Mouse (Mus musculus) cortical plate, adult 2 months (tissue): ENCODE measurements around the gene Cx3cl1. TPM values are rescaled to one million over a fixed set of nuclear protein-coding genes. Genes with fewer than 3 reads are reported as not detected.

Source experiments
- H3K27ac ChIP-seq: fragments of 200-500 bp; 2 replicates; pipeline ENCODE4 v1.5.1; 2012; ENCODE audit warnings: low read length, control low read depth, inconsistent platforms; ENCODE audit not compliant: insufficient read depth
- H3K4me1 ChIP-seq: fragments of 200-500 bp; 2 replicates; pipeline ENCODE4 v1.6.1; 2011; ENCODE audit warnings: low read length; ENCODE audit not compliant: control insufficient read depth, insufficient read depth
- H3K4me3 ChIP-seq: fragments of 200-500 bp; 2 replicates; pipeline ENCODE4 v1.5.1; 2011; ENCODE audit warnings: mild to moderate bottlenecking, low read length, control low read depth; ENCODE audit not compliant: insufficient read depth
- CTCF ChIP-seq: fragments of 200-500 bp; IDR thresholded peaks from 2 replicates; pipeline ENCODE4 v1.5.1; 2011; ENCODE audit warnings: mild to moderate bottlenecking, control low read depth, low read length; ENCODE audit not compliant: insufficient read depth; ENCODE audit errors: extremely low read depth
- POLR2A ChIP-seq: fragments of 200-500 bp; IDR thresholded peaks from 2 replicates; pipeline ENCODE4 v1.6.1; 2011; ENCODE audit warnings: mild to moderate bottlenecking, low read length, control low read depth; ENCODE audit not compliant: insufficient read depth; ENCODE audit errors: extremely low read depth
- polyA plus RNA-seq: library from polyadenylated mRNA; depleted of rRNA; stranded (reverse); fragments of >200 nt; gene quantifications from 2 replicates; pipeline ENCODE4 v1.2.3, GENCODE M21; 2012

Cx3cl1 gene
- polyA plus RNA-seq, 1 experiment = 664 TPM

DNA sequence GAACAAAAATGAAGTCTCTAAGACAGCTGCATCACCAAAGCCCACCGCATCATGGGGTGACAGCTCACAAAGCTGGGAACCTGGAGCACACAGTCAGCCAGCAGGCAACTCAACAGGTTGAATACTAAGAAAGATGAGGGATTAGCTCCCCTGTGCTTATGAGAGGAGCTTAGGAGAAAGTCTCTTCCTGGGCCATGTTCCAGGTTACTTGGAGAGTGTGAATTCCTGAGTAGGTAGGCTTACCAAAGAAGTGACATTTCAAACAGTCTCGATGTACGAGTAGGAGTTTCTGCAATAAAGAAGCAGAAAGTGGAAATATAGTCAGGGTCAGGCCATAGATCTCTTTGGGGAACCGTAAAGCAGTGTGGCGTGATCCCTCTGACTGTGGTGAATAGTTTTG lies 27.3 kb upstream of the Cx3cl1 start:
- no peak overlapping the region for H3K4me3 ChIP-seq
- H3K27ac ChIP-seq = no peak overlapping the region
- TF ChIP-seq POLR2A = no peak
- TF ChIP-seq CTCF = no peak
- H3K4me1 ChIP-seq = no peaks in the 10 kb centered on the region

DNA sequence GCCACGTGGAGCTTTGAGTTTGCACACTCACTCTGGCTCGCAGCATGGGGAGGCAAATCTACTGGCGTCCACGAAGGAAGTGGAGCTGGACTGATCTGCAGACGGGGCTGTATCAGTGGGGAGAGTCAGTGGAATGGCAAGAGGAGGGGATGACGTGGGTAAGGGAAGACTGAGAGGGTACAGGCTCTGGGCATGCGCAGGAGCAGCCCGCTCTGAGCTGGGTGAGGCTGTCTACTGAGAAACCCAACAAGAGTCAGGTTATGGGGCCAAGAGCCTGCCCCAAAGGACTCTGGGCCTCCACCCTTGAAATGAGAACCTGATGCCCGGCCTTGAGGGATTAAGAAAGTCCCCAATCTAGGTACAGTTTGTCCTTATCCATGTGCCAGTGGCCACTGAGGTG lies 26.8 kb upstream of the Cx3cl1 start:
- Histone ChIP-seq H3K4me1 (no peaks in the 10 kb centered on the region), H3K27ac (no peak overlapping the region), H3K4me3 (no peak overlapping the region)
- TF ChIP-seq CTCF (no peak), POLR2A (no peak)

DNA sequence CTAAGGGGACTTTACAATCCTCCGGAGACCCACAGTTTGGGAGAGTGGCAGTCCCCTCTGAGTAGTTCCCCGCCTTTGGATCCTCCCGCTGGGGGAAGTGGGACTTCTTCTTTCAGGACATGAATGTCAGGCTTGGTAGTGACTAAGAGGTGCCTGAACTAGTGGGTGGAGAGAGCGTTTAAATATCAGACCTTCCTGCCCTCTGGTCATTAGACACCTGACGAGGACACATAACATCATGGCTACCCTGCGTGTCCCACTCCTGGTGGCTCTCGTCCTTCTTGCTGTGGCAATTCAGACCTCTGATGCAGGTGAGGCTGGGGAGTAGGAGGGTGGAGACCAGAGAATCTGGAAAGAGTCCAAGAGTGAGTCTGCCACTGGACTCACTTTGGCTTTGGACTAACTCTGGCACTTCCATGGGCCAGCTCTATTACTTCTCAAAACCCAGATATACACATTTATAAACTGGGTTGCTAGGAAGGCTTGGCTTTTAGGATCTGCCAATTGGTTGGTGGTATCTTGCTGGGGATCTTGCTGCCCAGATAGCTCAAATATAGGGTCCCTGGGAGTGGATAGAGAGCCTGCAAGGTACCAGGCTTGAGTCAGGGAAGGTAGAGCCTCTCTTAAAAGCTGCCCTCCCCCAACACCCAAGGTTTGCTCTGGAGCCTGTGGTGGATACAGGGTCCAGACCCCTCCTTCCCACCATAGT lies 26.2 kb upstream of the Cx3cl1 start, which contains the start of gene Ccl22:
Gene Ccl22, plus strand, starts transcription at position 115 of the 709 bp plus-strand sequence.
- TF ChIP-seq POLR2A (no peak), CTCF (no peak)
- Histone ChIP-seq H3K27ac (no peak within 1 kb of the TSS), H3K4me1 (no peaks in the 10 kb centered on the region), H3K4me3 (no peak within 1 kb of the TSS)

DNA sequence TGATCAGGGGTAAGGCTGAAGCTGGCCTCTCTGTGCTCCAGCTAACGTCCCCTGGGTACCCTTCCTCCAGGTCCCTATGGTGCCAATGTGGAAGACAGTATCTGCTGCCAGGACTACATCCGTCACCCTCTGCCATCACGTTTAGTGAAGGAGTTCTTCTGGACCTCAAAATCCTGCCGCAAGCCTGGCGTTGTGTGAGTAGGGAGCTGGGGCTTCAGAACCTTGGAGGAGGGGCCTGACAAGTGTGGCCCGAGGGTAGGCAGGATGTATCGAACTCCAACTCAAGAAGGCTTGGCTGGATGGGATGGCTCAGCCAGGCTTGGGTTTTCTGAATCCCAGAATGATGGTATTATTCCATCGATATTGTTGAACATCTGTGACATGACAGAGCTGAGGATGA lies 25.0 kb upstream of the Cx3cl1 start:
- Histone ChIP-seq H3K4me1 (no peaks in the 10 kb centered on the region), H3K4me3 (no peak overlapping the region), H3K27ac (no peak overlapping the region)
- TF ChIP-seq CTCF = no peak
- TF ChIP-seq POLR2A = no peak

DNA sequence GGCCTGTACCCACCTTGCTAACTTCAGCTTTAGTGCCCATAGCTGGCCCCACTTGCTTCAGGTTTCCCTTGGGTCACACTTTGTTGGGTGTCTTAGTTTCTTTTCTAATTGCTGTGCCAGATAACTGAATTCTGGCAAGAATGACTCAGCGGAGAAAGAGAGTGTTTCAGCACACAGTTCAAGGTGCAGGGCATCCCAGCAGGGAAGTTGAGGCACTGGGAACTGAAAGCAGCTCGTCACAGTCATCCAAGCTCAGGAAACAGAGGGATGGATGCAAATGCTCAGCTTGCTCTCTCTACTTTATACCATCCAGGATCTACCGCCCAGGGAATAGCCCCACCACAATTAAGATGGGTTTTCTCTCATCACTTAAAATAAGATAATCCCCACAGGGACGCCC lies 23.4 kb upstream of the Cx3cl1 start:
- Histone ChIP-seq H3K4me1 (no peaks in the 10 kb centered on the region), H3K4me3 (no peak overlapping the region), H3K27ac (no peak overlapping the region)
- no peak for TF ChIP-seq POLR2A

DNA sequence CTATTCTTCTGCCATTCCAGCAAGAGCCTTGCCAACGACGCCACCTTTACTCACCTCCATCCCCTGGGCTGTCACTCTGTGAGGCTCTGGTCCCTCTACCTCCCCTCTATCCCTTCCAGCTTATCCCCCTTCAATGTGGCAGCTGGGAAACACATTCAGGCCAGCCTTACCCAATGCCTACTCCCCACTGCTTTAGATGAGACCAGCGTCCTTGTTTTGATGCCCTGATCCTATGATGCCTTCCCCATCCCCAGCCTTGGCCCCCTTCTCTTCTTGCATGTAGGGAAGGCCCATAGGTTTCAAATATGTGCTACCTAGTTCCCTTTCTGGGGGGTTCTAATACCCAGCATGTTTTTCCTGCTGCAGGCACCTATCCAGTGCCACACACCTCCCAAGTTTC lies 21.9 kb upstream of the Cx3cl1 start:
- no peak for TF ChIP-seq CTCF
- Histone ChIP-seq H3K4me1 (no peaks in the 10 kb centered on the region), H3K27ac (no peak overlapping the region), H3K4me3 (no peak overlapping the region)

DNA sequence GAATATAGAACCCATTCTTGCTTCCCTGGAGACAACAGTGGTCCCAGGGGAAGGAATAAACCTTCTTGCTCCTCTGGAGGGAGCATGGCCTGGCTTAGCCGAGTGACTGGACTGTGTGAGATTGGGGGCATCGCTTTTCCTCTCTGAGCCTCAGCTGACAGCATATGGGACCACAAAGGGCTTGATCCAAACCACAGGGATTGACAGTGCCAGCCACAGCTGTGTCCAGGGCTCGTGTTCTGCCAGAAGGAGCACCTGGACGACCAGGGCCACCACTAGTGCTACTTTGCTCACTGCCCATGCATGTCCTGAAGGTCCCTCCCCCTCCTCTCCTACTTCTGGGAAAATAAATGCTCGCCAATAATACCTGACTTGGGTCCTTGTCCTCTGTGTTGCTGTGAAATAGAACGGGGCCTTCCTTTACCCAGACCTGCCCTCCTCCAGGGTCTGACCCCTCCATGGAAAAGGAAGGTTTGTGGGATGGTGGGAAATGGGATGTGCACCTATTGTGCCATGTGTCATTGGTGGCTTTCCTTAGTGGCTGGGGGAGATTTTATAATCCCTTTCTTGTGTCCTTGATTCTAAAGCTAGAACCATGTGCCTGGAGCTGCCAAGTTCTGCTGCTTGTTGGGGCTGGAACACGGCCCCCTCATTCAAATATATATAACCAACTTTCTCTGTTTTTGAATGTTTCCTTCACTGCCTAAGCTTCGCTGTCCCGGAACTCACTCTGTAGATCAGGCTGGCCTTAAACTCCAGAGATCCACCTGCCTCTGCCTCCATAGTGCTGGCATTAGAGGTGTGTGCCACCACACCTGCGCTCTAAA lies 20.6 kb upstream of the Cx3cl1 start:
- no peak overlapping the region for H3K4me3 ChIP-seq
- no peak for TF ChIP-seq CTCF
- H3K4me1 ChIP-seq = no peaks in the 10 kb centered on the region
- H3K27ac ChIP-seq = no peak overlapping the region

DNA sequence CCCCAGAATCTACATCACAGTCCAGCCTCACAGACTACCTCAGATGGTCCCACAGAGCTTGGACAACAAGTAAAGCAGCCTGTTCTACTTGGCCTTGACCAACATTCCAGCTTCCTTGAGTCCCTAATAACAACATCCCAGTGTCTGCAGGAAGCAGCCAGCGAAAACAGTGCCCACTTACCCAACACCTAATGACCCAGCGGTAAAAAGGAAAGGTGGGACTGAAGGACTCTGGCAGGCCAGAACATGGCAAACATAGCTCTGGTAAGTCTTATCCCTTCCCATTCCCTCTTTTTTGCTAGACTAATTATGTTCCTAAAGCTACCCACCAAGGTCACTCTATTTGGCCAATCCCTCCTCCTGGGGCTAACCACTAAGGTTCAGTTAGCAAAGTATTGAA lies 17.8 kb upstream of the Cx3cl1 start:
- Histone ChIP-seq H3K27ac (no peak overlapping the region), H3K4me1 (no peaks in the 10 kb centered on the region), H3K4me3 (no peak overlapping the region)
- no peak for TF ChIP-seq POLR2A
- TF ChIP-seq CTCF = no peak

DNA sequence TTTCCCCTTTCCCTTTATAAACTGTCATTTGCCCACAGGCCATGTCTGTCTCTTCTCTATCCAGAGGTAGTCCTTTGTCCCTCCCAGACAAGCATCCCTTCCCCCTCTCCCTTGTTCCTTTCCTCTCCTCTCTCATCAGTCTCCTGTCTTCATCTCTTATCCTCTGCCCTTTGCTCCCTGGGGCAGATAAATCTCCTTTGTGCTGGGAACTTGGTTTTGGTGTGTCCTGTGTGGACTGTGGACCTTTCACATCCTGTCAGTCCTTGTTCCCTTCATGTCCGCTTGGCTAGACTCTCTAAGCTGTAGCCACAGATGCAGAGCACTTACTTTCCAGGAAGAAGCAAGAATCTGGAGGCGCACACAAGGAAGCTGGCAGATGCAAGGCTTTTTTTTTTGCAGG lies 17.3 kb upstream of the Cx3cl1 start:
- H3K4me1 ChIP-seq = no peaks in the 10 kb centered on the region
- H3K27ac ChIP-seq = no peak overlapping the region
- TF ChIP-seq CTCF (no peak), POLR2A (no peak)
- no peak overlapping the region for H3K4me3 ChIP-seq

DNA sequence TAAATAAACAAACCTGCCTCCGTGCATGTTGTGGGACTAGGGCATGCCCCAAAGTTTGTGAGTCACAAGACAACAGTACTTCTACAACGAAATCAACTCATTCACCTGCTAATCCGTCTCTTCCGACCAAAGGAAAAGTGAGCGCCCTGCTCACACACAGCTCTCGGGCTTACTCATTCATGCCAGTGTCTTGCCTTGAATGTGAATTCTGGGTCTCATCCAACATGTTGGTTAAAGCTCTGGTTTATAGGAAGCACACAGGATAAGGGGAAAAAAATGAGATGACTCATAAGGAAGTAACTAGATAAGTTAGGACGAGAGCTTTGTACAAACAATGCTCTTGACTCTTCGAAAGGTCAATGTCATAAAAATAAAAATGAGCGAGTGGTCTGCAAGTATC lies 4.8 kb upstream of the Cx3cl1 start:
- H3K27ac ChIP-seq = no peak overlapping the region
- H3K4me1 ChIP-seq = peaks cover 3% of the 10 kb centered on the region; the same call in 1 of the 2 replicates
- TF ChIP-seq CTCF = no peak
- no peak for TF ChIP-seq POLR2A
- no peak overlapping the region for H3K4me3 ChIP-seq
